Mouse (Mus musculus): ENCODE measurements around the gene Zfp362.

Gene Zfp362

GRCm38 (mm10) chr4:128801675-128802465 lies 4.0 kb downstream of the Zfp362 start:
- no peak for DNase-seq (ENCODE audit: low spot score in 2 of 2)

GRCm38 (mm10) chr4:128796788-128797187 lies 9.1 kb downstream of the Zfp362 start:
- no peak for DNase-seq (ENCODE audit: low spot score in 2 of 2)

- DNase-seq (ENCODE audit: low spot score in 2 of 2) = no peak
Observed at GRCm38 (mm10) chr4:128795596-128795995, 10.2 kb downstream of the Zfp362 start.

- DNase-seq (ENCODE audit: low spot score in 2 of 2) = no peak
Observed at GRCm38 (mm10) chr4:128794198-128794597, 11.6 kb downstream of the Zfp362 start.

- DNase-seq (ENCODE audit: low spot score in 2 of 2) = no peak
Observed at GRCm38 (mm10) chr4:128793710-128794109, 12.1 kb downstream of the Zfp362 start.

- DNase-seq (ENCODE audit: low spot score in 2 of 2) = no peak
Observed at GRCm38 (mm10) chr4:128789646-128790045, 16.2 kb downstream of the Zfp362 start.

GRCm38 (mm10) chr4:128788108-128788507 lies 17.7 kb downstream of the Zfp362 start:
- DNase-seq (ENCODE audit: low spot score in 2 of 2) = no peak

- DNase-seq (ENCODE audit: low spot score in 2 of 2) = no peak
Observed at GRCm38 (mm10) chr4:128787023-128787939, 18.6 kb downstream of the Zfp362 start.

GRCm38 (mm10) chr4:128785921-128786654 lies 19.8 kb downstream of the Zfp362 start:
- no peak for DNase-seq (ENCODE audit: low spot score in 2 of 2)

GRCm38 (mm10) chr4:128784950-128785631 lies 20.8 kb downstream of the Zfp362 start:
- DNase-seq (ENCODE audit: low spot score in 2 of 2) = no peak

- DNase-seq (ENCODE audit: low spot score in 2 of 2) = no peak
Observed at GRCm38 (mm10) chr4:128782645-128783044, 23.2 kb downstream of the Zfp362 start.

GRCm38 (mm10) chr4:128782037-128782436 lies 23.8 kb downstream of the Zfp362 start:
- no peak for DNase-seq (ENCODE audit: low spot score in 2 of 2)

- DNase-seq (ENCODE audit: low spot score in 2 of 2) = no peak
Observed at GRCm38 (mm10) chr4:128777593-128777992, 28.3 kb downstream of the Zfp362 start.

- peak; percentile 54 to 69 for DNase-seq (ENCODE audit: low spot score in 2 of 2)
Observed at GRCm38 (mm10) chr4:128776568-128777289, 29.1 kb downstream of the Zfp362 start.

GRCm38 (mm10) chr4:128774467-128774866 lies 31.4 kb downstream of the Zfp362 start:
- peak; percentile 40 to 64 for DNase-seq (ENCODE audit: low spot score in 2 of 2)

GRCm38 (mm10) chr4:128773820-128774219 lies 32.0 kb downstream of the Zfp362 start:
- DNase-seq (ENCODE audit: low spot score in 2 of 2) = no peak

GRCm38 (mm10) chr4:128770698-128771097 lies 35.1 kb downstream of the Zfp362 start:
- DNase-seq (ENCODE audit: low spot score in 2 of 2) = no peak

GRCm38 (mm10) chr4:128769569-128770355 lies 36.1 kb downstream of the Zfp362 start:
- DNase-seq (ENCODE audit: low spot score in 2 of 2) = no peak

- no peak for DNase-seq (ENCODE audit: low spot score in 2 of 2)
Observed at GRCm38 (mm10) chr4:128768120-128768519, 37.7 kb downstream of the Zfp362 start.

GRCm38 (mm10) chr4:128766929-128767328 lies 38.9 kb downstream of the Zfp362 start:
- DNase-seq (ENCODE audit: low spot score in 2 of 2) = no peak

All from natural killer cell, adult 2 months (primary cell).